Mouse (Mus musculus): ENCODE measurements around the gene Gramd1c.

Gene Gramd1c

GRCm38 (mm10) chr16:44018986-44019548 lies 44.1 kb downstream of the Gramd1c start:
- DNase-seq (ENCODE audit: low spot score) = no peak

DNA sequence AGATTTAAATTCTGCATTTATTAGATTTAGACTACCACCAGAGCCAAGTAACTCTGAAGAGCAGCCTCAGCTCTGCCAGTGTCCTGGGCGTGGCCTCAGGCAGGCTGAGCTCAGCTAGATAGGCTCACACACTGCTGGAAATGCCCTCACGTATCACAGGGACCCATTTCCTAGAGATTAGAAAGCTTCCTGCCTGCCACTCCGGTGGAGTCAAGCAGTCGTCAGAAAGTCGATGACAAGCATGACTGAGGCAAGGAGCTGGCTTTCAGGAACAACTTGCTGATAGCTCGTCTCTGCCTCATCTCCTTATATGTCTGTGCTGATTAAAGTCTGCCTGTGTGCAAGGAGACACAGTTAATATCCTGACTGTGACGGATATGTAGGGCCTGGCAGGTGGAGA lies 44.8 kb downstream of the Gramd1c start:
- no peak for DNase-seq (ENCODE audit: low spot score)

GRCm38 (mm10) chr16:44017707-44018106 lies 45.4 kb downstream of the Gramd1c start:
- no peak for DNase-seq (ENCODE audit: low spot score)

DNA sequence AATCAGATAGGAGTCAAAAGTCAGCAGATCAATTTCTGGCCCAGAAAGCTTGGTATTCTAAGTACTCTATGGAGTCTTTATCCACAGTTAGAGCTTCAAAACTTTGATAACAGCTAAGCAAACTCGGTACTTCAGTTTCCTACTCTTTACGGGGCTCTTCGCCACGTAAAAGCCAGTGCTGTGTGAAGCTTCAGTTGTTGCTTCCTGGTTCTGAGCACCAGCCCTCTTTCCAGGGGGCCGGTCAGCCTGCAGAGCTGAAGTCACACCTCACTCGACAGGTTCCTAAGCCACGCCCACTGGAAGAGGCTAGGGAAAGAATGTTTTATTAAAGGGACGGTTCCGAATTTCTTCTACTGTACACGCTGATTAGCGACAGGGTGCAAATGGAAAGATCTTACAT lies 47.0 kb downstream of the Gramd1c start:
- DNase-seq (ENCODE audit: low spot score) = peak; percentile 54

DNA sequence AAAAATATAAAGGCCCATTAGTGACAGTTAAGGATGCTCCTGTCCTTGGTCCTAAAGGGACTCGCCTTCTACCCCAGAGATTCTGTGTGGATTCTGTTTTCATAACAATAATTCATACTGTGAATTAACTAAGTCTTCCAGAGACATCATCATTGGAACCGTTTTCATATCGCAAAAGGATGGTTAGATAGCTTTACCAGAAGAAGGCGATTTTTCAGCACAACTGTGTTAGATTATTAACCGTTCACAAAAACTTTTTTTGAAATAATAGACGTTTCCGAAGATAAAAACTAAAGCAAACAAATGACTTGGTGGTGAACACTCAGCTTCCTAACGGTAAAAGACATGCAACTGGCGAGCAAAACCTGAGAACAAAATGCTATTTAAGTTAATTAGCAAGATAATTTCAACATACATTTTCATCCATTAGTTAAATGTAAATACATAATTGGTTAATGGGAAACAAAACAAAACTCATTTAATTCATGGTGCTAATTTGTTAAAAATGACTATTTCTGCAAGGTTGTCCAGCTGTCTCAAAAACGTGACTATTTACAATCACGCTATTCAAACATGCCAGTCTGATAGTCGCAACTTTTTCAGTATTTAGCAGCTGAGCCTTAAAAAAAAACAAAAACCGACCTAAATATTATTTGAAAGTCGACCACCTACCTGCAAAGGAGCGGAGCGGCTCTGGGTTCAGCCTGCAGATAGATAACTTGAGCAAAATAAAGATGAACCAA lies 47.6 kb downstream of the Gramd1c start:
- no peak for DNase-seq (ENCODE audit: low spot score)

DNA sequence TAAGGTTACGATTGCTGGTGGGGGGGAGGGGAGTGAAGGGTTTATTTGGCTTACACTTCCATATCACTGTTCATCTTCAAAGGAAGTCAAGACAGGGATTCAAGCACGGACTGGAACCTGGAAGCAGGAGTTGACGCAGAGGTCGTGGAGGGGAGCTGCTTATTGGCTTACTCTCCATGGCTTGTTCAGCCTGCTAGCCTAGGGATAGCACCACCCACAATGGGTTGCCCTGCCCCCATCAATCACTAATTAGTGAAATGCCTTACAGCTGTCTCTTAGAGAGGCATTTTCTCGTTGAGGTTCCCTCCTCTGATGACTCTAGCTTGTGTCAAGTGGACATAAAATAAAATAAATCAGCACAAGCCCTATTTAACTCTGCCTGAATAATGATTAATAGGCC lies 52.1 kb downstream of the Gramd1c start:
- no peak for DNase-seq (ENCODE audit: low spot score)

DNA sequence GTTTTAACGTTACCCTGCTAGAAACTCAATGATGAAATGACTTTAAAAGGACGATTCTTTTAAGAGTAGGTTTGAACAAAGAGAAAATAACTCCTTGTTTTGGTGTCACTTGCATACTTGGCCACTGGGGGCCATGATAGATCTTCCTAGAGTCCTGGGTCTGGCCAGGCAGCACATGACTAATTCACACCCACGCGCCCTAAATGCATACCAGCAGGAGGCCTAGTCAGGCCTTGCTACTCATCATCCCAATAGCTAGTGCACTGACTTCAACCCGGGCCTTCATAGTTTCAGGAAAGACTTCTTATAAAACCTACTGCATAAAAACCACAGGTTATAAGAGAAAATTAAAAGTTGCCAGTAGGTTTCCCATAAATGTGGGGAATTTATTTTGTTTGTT lies 61.1 kb downstream of the Gramd1c start:
- no peak for DNase-seq (ENCODE audit: low spot score)

DNA sequence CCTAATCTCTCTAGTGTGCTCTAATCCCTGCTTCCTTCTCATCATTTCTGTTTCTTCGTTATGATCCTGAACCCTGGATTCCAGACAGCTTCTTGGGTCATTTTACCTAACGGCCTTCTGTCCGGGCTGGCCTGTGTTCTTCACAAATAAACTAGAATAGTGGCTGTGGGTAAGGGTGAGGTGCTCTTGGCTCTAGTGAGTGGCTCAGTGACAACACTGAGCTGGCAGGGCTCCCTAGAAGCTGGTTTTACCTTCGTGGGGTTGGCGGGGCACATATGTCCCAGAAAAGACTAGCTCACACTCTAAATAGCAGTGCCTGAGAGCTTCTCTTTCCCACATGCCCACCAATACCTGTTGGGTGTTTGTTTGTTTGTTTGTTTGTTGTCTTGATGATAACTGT lies 63.6 kb downstream of the Gramd1c start:
- DNase-seq (ENCODE audit: low spot score) = no peak

- DNase-seq (ENCODE audit: low spot score) = no peak
Observed at GRCm38 (mm10) chr16:43999111-43999510, 64.0 kb downstream of the Gramd1c start.

DNA sequence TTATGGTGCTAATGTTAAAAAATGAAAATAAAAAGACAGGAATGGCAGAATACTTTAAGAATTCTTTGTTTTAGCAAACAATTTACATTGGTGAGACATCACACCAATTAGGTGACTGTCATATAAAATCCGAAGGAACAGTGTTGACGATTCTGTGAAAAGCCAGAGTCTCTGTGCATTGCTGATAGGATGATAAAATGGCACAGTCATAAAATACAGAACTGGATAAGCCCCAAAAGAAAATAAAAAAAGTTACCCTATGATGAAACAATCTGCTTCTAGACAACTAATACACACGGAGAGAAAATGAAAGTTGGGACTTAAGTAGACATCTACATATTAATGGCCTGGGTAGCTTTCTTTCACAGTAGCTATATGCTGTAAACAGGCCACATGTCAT lies 68.5 kb downstream of the Gramd1c start:
- DNase-seq (ENCODE audit: low spot score) = no peak

DNA sequence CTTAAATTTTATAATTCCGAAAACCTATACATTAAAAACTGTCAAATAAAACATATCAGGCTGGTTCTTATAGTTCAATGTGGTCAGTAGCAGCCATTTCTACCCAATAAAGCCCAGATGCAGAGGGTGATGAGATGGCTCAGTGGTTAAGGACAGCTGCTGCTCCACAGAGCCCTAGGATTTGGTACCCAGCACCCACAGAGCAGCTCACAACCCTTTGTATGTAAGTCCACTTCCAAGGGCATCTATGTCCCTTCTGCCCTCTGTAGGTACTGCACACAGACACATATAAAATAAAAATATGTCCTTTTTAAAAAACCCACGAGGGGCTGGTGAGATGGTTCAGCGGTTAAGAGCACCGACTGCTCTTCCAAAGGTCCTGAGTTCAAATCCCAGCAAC lies 76.8 kb downstream of the Gramd1c start:
- no peak for DNase-seq (ENCODE audit: low spot score)

- no peak for DNase-seq (ENCODE audit: low spot score)
Observed at GRCm38 (mm10) chr16:43980110-43980609, 83.0 kb downstream of the Gramd1c start.

- peak; percentile 70 for DNase-seq (ENCODE audit: low spot score)
Observed at GRCm38 (mm10) chr16:43979328-43980109, 83.6 kb downstream of the Gramd1c start, which contains the start of gene Zdhhc23. Gene Zdhhc23, minus strand, starts transcription at chr16:43979791.

GRCm38 (mm10) chr16:43979010-43979327 lies 84.2 kb downstream of the Gramd1c start:
- no peak for DNase-seq (ENCODE audit: low spot score)

GRCm38 (mm10) chr16:43973606-43974220 lies 89.4 kb downstream of the Gramd1c start:
- no peak for DNase-seq (ENCODE audit: low spot score)

DNA sequence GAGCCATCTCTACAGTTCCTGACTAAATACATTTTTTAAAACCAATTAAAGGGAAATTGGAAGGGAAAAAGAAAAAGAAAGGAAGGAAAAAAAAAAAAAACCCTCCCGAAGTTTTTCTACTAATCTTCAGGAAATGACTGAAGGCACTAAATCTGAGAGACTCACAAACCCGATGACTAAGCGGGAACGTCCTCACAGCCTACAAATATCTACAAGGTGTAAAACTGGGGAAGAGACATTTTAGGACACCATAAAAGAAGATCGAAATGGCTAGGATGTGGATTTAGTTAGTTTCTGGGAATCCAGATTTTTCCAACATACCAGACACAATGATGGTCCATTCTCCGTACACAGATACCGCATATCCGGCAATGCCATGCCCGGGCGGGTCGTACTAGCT lies 90.0 kb downstream of the Gramd1c start:
- DNase-seq (ENCODE audit: low spot score) = no peak

- DNase-seq (ENCODE audit: low spot score) = no peak
Observed at GRCm38 (mm10) chr16:43972391-43972790, 90.8 kb downstream of the Gramd1c start.

- no peak for DNase-seq (ENCODE audit: low spot score)
Observed at GRCm38 (mm10) chr16:43971741-43972140, 91.4 kb downstream of the Gramd1c start.

DNA sequence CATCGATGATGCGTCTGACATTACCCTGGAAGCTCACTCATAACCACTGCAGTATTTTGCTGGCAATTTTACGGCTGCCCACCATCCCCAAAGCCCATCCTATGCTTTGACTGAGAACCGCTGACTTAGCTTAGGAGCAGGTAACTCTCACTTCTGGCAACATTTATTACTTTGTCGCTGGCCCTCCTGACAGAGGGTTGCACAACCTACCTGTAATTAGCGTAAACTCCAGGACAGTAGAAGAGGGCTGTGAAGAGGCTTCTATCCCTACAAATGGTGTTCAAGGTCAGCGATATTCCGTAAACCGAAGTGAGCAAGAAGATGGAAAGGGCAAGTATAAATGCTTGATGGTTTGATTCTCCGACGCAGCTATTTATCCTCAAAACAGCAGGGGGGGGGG lies 92.0 kb downstream of the Gramd1c start:
- DNase-seq (ENCODE audit: low spot score) = no peak

- DNase-seq (ENCODE audit: low spot score) = no peak
Observed at GRCm38 (mm10) chr16:43970426-43970825, 92.7 kb downstream of the Gramd1c start.

GRCm38 (mm10) chr16:43965781-43966389 lies 97.3 kb downstream of the Gramd1c start:
- no peak for DNase-seq (ENCODE audit: low spot score)

- no peak for DNase-seq (ENCODE audit: low spot score)
Observed at GRCm38 (mm10) chr16:43963780-43964179, 99.4 kb downstream of the Gramd1c start.
